Mouse (Mus musculus) spleen, adult 2 months (tissue): ENCODE measurements around the gene Gm10134.

Experiments
- CTCF ChIP-seq: fragments of 200-500 bp; IDR thresholded peaks from 2 replicates; pipeline ENCODE4 v1.5.1; 2011; ENCODE audit warnings: mild to moderate bottlenecking, inconsistent platforms; ENCODE audit not compliant: insufficient read depth, insufficient read length, insufficient replicate concordance; ENCODE audit errors: extremely low read depth
- POLR2A ChIP-seq: fragments of 200-500 bp; IDR thresholded peaks from 2 replicates; pipeline ENCODE4 v1.6.1; 2011; ENCODE audit warnings: low read depth, low read length, inconsistent platforms

DNA sequence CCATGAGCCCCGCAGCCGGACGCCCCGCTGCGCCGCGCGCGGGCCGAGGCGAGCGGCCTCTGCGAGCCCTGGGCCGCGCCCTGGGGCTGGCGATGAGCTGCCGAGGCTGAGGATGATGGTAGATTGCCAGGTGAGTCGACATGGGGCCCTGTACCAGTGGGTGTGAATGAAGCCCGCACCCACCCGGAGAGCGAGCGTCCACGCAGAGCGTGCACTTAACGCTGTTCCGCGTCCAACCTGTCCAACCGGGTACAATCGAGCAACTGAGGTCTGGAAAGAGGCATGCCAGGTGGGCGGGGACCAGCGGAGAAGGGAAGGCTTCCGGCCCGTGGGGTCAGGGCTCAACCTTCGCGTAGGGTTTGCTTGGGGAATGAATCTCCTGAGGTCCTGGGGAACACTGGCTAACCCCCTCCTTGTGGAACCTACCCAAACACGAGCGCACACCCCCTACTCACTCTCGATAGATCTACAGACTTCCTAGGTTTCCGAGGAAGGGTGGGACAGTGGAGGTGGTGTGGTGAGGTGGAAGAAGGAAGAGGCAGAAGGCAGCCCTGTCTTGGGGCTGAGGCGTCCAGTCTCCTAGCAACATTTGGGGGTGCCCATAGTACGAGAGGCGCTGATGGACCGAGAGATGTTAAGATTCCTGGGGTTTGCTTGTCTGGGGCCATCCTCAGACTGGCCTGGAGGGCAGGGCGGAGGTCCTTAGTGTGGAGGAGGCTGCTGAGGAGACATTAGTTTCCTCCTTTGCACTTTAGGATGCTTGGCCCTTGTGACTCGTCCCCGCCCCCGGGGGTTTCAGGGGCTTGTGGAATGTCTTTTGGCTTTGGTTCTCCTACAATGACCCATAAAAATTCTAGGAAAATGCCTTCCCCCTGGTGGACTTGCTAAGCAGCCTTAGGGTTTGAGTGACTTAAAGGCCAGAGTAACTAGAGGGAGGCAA, 7.8 kb downstream of the Gm10134 start:
- TF ChIP-seq CTCF (no peak), POLR2A (no peak)
